8 mouse cellular contexts compared by ENCODE assay signal in the genomic region with DNA sequence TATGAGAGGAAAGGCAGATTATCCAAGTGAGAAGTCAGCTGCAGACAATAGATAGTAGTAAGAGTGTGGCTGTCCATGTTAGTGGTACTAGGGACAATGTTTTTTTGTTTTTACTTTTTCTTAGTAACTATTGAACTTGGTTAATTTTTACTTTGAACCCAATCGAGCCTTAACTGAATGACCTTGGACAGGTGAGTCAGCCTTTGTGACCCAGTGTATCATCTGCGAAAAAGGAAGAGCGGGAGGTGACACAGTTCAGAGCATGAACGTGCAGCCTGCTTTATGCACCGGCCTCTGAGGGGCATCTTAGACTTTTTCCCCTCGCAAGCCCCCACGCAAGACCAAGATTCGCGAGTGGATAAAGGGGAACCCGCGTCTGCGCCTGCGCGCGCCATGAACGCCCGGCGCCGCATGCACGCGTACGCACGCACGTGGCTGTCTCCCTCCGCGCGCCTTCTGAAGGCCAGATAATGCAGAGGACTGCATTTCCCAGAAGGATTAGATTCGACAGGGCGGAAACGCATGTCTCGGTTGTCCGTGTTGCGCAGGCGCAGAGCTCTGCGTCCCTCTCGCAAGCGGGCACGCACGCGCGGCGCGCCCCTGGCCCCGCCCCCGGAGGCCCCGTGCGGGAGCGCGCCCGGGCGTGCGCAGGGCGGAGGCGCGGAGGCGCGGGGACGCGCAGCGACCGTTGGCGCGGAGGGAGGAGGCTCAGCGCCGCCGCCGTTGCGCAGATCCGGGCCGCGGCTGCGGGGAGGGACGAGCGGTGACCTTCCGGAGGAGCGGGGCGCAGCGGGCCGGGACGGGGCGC. TPM values are rescaled to one million over a fixed set of nuclear protein-coding genes. Genes with fewer than 3 reads are reported as not detected.
DNase-seq lines count a peak whose midpoint lies in the region; ATAC-seq lines count a peak whose summit lies in the region.

No protein-coding gene starts in this region.

- DNase-seq in adipocyte (ENCODE audit: low spot score), result peak; percentile 98
- peak; percentile 100 for DNase-seq in embryo, embryonic 10 days (ENCODE audit: low spot score)
- DNase-seq in gastrocnemius, postnatal 10 days, result peak; percentile 100
- DNase-seq in induced T-regulatory cell, adult 2 months (ENCODE audit: low read depth), result peak; percentile 99
- peak; percentile 98 to 99 for DNase-seq in left cerebral cortex, adult 9 months (ENCODE audit: low spot score in 2 of 2)
- peak; percentile 100 for DNase-seq in right cerebral cortex, postnatal 14 days
- peak; percentile 96 to 98 for DNase-seq in urinary bladder, postnatal 36 days (ENCODE audit: low spot score in 2 of 2)

- ATAC-seq in megakaryocyte progenitor cell, adult 5-6 weeks (replicated peaks; ENCODE audit: poor library complexity), result peak; percentile 56

RNA-seq across cellular contexts. Expression of gene Dazap1, which starts 3.3 kb away (rescaled TPM):
- total RNA-seq in gastrocnemius, postnatal 10 days (2021), result 10 to 100 TPM; 67.8 to 81.0 TPM
- total RNA-seq in megakaryocyte progenitor cell, adult 5-6 weeks (2015), result 55.4 and 61.6 TPM in 2 replicates
- 231 and 302 TPM in 2 replicates for total RNA-seq in megakaryocyte progenitor cell, adult 5-6 weeks (2017)

RNA-seq across cellular contexts. Expression of gene Gamt, which starts 3.7 kb away (rescaled TPM):
- 100 to 1,000 TPM; 342 to 351 TPM for total RNA-seq in gastrocnemius, postnatal 10 days (2021)
- 3.2 and 3.7 TPM in 2 replicates for total RNA-seq in megakaryocyte progenitor cell, adult 5-6 weeks (2015)
- 2.5 and 7.4 TPM in 2 replicates for total RNA-seq in megakaryocyte progenitor cell, adult 5-6 weeks (2017)

RNA-seq across cellular contexts. Expression of gene Ndufs7, which starts 15.6 kb away (rescaled TPM):
- 100 to 1,000 TPM; 371 to 457 TPM for total RNA-seq in gastrocnemius, postnatal 10 days (2021)
- total RNA-seq in megakaryocyte progenitor cell, adult 5-6 weeks (2015), result 138 and 162 TPM in 2 replicates
- total RNA-seq in megakaryocyte progenitor cell, adult 5-6 weeks (2017), result 106 and 135 TPM in 2 replicates

RNA-seq across cellular contexts. Expression of gene Rps15, which starts 27.7 kb away (rescaled TPM):
- total RNA-seq in gastrocnemius, postnatal 10 days (2021), result 100 to 1,000 TPM; 952 to 954 TPM
- total RNA-seq in megakaryocyte progenitor cell, adult 5-6 weeks (2015), result 2,196 and 2,314 TPM in 2 replicates
- 2,623 and 2,987 TPM in 2 replicates for total RNA-seq in megakaryocyte progenitor cell, adult 5-6 weeks (2017)

RNA-seq across cellular contexts. Expression of gene Apc2, which starts 31.2 kb away (rescaled TPM):
- under 1 TPM; 0.87 to 0.95 TPM for total RNA-seq in gastrocnemius, postnatal 10 days (2021)
- not detected in 2 replicates for total RNA-seq in megakaryocyte progenitor cell, adult 5-6 weeks (2015)
- 0.03 TPM in 1 of 2 replicates, not detected in the other for total RNA-seq in megakaryocyte progenitor cell, adult 5-6 weeks (2017)

Comparison
In these comparisons a context has a peak if more than half of its experiments do, and no peak if none do; other contexts are left out.
1. Peak in every context shown above with its lines: DNase-seq and ATAC-seq.
2. RNA of gene Gamt, which starts 3.7 kb away (total RNA-seq): 342 to 351 TPM in gastrocnemius, postnatal 10 days; 2.5 to 7.4 TPM in megakaryocyte progenitor cell, adult 5-6 weeks; every median in the first group is over 10 times any median in the second.